Mouse (Mus musculus) spleen, postnatal 10 days (tissue): ENCODE data around the gene Mtnr1b.
"Not testable (repeated sequence)": the region's sequence is repeated elsewhere in the genome, so short reads cannot be mapped to it uniquely, and the experiment has no call there.

Source experiments
- DNase-seq, 2 experiments: peaks; one replicate each; pipeline ENCODE4 v3.0.0; 2021 to 2022; ENCODE audit warnings: low spot score in 2 of 2

Gene Mtnr1b

GRCm38 (mm10) chr9:15874506-15875160 is at the start of gene Mtnr1b:
TSS of gene Mtnr1b (minus strand) at chr9:15874556.
- DNase-seq = no peak

GRCm38 (mm10) chr9:15920271-15920670 is 45.9 kb upstream of the Mtnr1b start:
- no peak for DNase-seq

GRCm38 (mm10) chr9:15919373-15920005 is 45.1 kb upstream of the Mtnr1b start:
- no peak for DNase-seq

- DNase-seq = no peak
Measured at GRCm38 (mm10) chr9:15916600-15916999, 42.2 kb upstream of the Mtnr1b start.

- no peak for DNase-seq
Measured at GRCm38 (mm10) chr9:15912735-15913134, 38.4 kb upstream of the Mtnr1b start.

GRCm38 (mm10) chr9:15909397-15910113 is 35.2 kb upstream of the Mtnr1b start:
- DNase-seq = no peak

- no peak for DNase-seq
Measured at GRCm38 (mm10) chr9:15903948-15904750, 29.8 kb upstream of the Mtnr1b start.

GRCm38 (mm10) chr9:15898112-15898511 is 23.8 kb upstream of the Mtnr1b start:
- DNase-seq = no peak

GRCm38 (mm10) chr9:15886756-15887155 is 12.4 kb upstream of the Mtnr1b start:
- DNase-seq = no peak

- no peak for DNase-seq
Measured at GRCm38 (mm10) chr9:15880754-15881153, 6.4 kb upstream of the Mtnr1b start.

GRCm38 (mm10) chr9:15880160-15880603 is 5.8 kb upstream of the Mtnr1b start:
- DNase-seq = no peak

- DNase-seq = no peak
Measured at GRCm38 (mm10) chr9:15870013-15870412, 4.3 kb downstream of the Mtnr1b start.

- no peak for DNase-seq
Measured at GRCm38 (mm10) chr9:15869456-15869855, 4.9 kb downstream of the Mtnr1b start.

GRCm38 (mm10) chr9:15866280-15867072 is 7.9 kb downstream of the Mtnr1b start:
- no peak for DNase-seq

- DNase-seq = no peak
Measured at GRCm38 (mm10) chr9:15861402-15861801, 13.0 kb downstream of the Mtnr1b start.

- no peak for DNase-seq
Measured at GRCm38 (mm10) chr9:15850749-15851148, 23.6 kb downstream of the Mtnr1b start.

GRCm38 (mm10) chr9:15845390-15845789 is 29.0 kb downstream of the Mtnr1b start:
- no peak for DNase-seq

GRCm38 (mm10) chr9:15844936-15845335 is 29.4 kb downstream of the Mtnr1b start:
- not testable (repeated sequence) for DNase-seq

- no peak for DNase-seq
Measured at GRCm38 (mm10) chr9:15813002-15813911, 61.1 kb downstream of the Mtnr1b start.

- DNase-seq = no peak
Measured at GRCm38 (mm10) chr9:15804296-15804695, 70.1 kb downstream of the Mtnr1b start.
